Mouse (Mus musculus) liver, embryonic 13.5 days (tissue): ENCODE measurements around the gene Sdad1. TPM values are rescaled to one million over a fixed set of nuclear protein-coding genes. Genes with fewer than 3 reads are reported as not detected.
"Not testable (repeated sequence)": the region's sequence is repeated elsewhere in the genome, so short reads cannot be mapped to it uniquely, and the experiment has no call there.

Source experiments
- ATAC-seq: fragments of 200-750 bp; cut with Nextera tagmentation; 2 replicates; pipeline ENCODE4 v1.8.0; 2017; ENCODE audit warnings: low read depth, mild to moderate bottlenecking, moderate number of reproducible peaks, moderate library complexity
- DNase-seq: peaks from one replicate; pipeline ENCODE4 v3.0.0; 2022
- H3K27ac ChIP-seq: fragments of 300-500 bp; sonication (generic); 2 replicates; pipeline ENCODE4 v1.5.1; 2015; ENCODE audit warnings: moderate library complexity, mild to moderate bottlenecking, inconsistent platforms
- H3K27me3 ChIP-seq: fragments of 300-500 bp; sonication (generic); 2 replicates; pipeline ENCODE4 v1.6.1; 2015; ENCODE audit warnings: mild to moderate bottlenecking, inconsistent platforms
- H3K36me3 ChIP-seq: fragments of 300-500 bp; sonication (generic); 2 replicates; pipeline ENCODE4 v1.6.1; 2015; ENCODE audit warnings: mild to moderate bottlenecking, inconsistent platforms
- H3K4me1 ChIP-seq: fragments of 300-500 bp; sonication (generic); replicated peaks from 2 replicates; pipeline ENCODE4 v1.6.1; 2015; ENCODE audit warnings: inconsistent platforms
- H3K4me2 ChIP-seq: fragments of 300-500 bp; sonication (generic); 2 replicates; pipeline ENCODE4 v1.6.1; 2015; ENCODE audit warnings: inconsistent platforms, mild to moderate bottlenecking, moderate library complexity
- H3K4me3 ChIP-seq: fragments of 300-500 bp; sonication (generic); replicated peaks from 2 replicates; pipeline ENCODE4 v1.5.1; 2015; ENCODE audit warnings: mild to moderate bottlenecking, inconsistent platforms
- H3K9ac ChIP-seq: fragments of 300-500 bp; sonication (generic); 2 replicates; pipeline ENCODE4 v1.6.1; 2015; ENCODE audit warnings: mild to moderate bottlenecking, inconsistent platforms
- H3K9me3 ChIP-seq: fragments of 300-500 bp; sonication (generic); replicated peaks from 2 replicates; pipeline ENCODE4 v1.6.1; 2016; ENCODE audit warnings: inconsistent platforms
- WGBS: fragments of 180-500 bp; shearing (Covaris S2); methylation state at CpG from one replicate; pipeline ENCODE4 v1.1.7; 2015; ENCODE audit not compliant: insufficient replicate concordance; 5-methylcytosine and 5-hydroxymethylcytosine counted together
- polyA plus RNA-seq: library from polyadenylated mRNA; unstranded; fragments of >200 nt; fragmentation: Nextera tagmentation; extraction: Ambion mirVana; gene quantifications from 2 replicates; pipeline ENCODE4 v1.2.1, GENCODE M21; 2015

The Sdad1 gene
- polyA plus RNA-seq = 26.8 and 32.6 TPM in 2 replicates

DNA sequence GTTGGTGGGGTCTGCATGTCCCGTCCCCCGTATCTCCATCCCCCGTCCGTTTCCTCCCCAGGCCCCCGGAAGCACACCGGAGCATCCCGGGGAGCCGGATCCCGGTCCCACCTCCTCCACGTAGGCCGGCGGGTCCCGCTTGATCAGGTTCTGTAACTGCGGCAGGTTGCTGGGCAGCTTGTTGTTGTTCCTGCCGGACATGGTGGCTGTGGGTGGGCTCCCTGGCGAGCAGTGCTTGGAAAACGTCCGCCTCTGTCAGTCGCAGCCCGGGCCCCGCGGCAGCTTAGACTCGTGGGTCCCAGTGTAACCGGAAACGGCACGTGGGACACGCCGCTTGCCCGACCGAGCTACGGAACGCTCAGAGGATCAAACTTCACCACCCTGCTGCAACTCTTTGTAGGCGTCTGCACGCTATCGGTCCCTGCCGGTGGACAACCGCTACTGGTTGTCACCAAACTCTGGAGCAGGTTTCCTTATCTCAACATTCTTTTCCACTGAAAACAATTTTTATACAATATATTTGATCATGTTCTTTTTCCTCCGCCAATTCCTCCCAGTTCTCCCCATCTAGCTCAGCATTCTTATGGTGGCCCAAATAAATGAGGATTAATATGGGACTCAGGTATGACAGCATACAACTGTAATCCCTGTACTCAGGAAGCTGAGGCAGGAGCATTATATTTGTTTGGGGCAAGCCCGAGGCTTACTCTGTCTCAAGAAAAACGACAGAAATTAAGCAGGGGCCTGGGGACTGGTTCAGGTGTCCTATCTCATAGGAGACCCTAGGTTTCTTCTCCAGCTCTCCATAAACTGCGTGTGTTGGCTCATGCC, at the start of gene Sdad1:
Sdad1 (minus strand) TSS at position 799 of the 831 bp plus-strand sequence.
- DNase-seq = peak; percentile 81
- Histone ChIP-seq H3K36me3 (peaks cover 22% of the 10 kb centered on the region), H3K27me3 (no peaks in the 10 kb centered on the region), H3K9ac (peak within 1 kb of the TSS; percentile 76), H3K9me3 (no peaks in the 10 kb centered on the region), H3K4me3 (peak within 1 kb of the TSS; percentile 73), H3K27ac (peak within 1 kb of the TSS; percentile 59), H3K4me1 (peaks cover 40% of the 10 kb centered on the region), H3K4me2 (peak within 1 kb of the TSS; percentile 77)
- WGBS = 2% methylated on average over 41 of the region's 41 CpGs
- ATAC-seq = peak; percentile 87

DNA sequence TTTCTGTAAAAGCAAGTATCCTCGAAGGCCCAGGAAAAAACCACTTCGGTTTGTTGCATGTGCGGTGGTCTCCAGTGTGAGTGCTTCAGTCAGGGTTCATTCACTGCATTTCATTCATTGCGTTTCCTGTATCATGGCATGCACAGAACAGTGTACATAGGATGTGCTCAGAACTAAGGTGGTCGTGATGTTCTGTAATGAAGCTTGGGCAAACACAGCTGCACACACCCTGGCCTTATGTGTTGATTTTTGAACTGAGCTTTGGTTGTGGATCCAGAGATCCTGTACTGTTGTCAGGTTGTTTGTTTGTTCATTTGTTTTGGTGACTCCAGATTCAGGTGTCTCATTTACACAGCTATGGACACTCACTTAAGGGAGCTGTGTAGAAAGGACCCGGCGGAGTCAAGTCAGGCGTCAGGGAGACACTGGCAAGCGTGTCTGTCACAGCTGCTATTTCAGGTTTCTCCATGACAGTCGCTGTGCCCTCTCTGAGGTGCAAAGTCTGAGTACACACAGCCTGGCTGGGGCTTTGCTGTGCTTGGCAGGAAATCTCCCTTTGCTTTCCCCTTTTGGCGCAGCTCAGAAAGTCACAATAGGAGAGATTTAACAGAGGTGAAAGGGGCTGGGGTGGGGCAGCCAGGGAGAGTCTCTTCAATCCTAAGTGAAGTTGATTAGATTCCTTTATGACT, 48.6 kb upstream of the Sdad1 start:
- H3K4me3 ChIP-seq = no peak overlapping the region
- WGBS = 64% methylated on average over 11 of the region's 11 CpGs
- DNase-seq (no peak), ATAC-seq (peak; percentile 69)
- no peaks in the 10 kb centered on the region for H3K9me3 ChIP-seq
- H3K9ac ChIP-seq = no peak overlapping the region
- no peaks in the 10 kb centered on the region for H3K36me3 ChIP-seq
- H3K27me3 ChIP-seq = no peaks in the 10 kb centered on the region
- no peaks in the 10 kb centered on the region for H3K4me1 ChIP-seq
- H3K4me2 ChIP-seq = no peak overlapping the region
- H3K27ac ChIP-seq = peak overlapping the region; percentile 3; the same call in 1 of the 2 replicates

DNA sequence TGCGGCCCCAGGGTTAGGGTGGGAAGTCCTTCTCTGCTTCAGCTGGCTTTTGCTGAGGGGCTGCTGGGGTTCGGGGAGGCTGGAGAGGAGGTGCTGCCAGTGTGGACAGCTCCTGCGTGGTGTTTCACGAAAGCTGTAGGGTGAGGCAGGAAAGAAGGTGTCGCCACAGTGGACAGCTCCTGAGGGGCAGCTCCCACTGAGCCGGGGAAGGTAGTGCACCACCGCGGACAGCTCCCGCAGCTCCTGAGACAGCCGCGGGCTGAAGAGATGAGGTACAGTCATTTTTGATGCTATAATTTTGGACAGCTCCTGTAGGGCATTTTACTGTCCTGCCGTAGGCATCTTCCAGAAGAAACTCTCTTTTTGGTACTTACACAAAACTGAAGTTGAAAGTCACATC, 47.8 kb upstream of the Sdad1 start:
- no peak for DNase-seq
- H3K4me2 ChIP-seq = no peak overlapping the region
- no peaks in the 10 kb centered on the region for H3K36me3 ChIP-seq
- no peak overlapping the region for H3K9ac ChIP-seq
- H3K4me3 ChIP-seq = no peak overlapping the region
- H3K9me3 ChIP-seq = no peaks in the 10 kb centered on the region
- ATAC-seq = 0 out of 2 replicates have a peak, but pooled peaks have one; percentile 13
- H3K27ac ChIP-seq = no peak overlapping the region
- H3K27me3 ChIP-seq = no peaks in the 10 kb centered on the region
- H3K4me1 ChIP-seq = peaks cover 1% of the 10 kb centered on the region; the same call in 1 of the 2 replicates
- 20% methylated on average over 11 of the region's 12 CpGs for WGBS

DNA sequence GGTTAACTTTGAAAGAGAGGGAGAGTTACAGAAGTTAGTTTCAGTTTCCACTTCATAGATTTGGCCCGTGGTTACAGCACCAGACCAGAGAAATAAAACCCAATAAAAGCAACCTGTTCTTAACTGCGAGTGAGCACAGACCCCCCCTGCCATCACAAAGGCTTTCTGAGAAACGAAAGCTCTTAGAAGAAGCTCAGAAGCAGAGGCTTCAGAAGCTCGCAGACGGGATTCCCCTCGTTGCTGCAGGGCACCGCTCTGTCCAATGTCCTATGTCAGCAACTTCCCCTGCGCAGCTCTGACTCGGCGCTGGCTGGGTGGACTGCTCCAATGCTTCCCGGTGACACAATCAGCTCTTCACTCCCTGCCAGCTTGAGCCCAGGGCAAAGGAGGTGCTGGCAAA, 43.2 kb upstream of the Sdad1 start:
- Histone ChIP-seq H3K4me3 (peak overlapping the region; percentile 44), H3K27me3 (no peaks in the 10 kb centered on the region), H3K27ac (no peak overlapping the region), H3K36me3 (no peaks in the 10 kb centered on the region), H3K9me3 (no peaks in the 10 kb centered on the region), H3K9ac (peak overlapping the region; percentile 37; the same call in 1 of the 2 replicates), H3K4me1 (peaks cover 17% of the 10 kb centered on the region), H3K4me2 (peak overlapping the region; percentile 50)
- ATAC-seq = peak; percentile 57; the same call in 1 of the 2 replicates
- DNase-seq = no peak
- WGBS = 24% methylated on average over 11 of the region's 11 CpGs

DNA sequence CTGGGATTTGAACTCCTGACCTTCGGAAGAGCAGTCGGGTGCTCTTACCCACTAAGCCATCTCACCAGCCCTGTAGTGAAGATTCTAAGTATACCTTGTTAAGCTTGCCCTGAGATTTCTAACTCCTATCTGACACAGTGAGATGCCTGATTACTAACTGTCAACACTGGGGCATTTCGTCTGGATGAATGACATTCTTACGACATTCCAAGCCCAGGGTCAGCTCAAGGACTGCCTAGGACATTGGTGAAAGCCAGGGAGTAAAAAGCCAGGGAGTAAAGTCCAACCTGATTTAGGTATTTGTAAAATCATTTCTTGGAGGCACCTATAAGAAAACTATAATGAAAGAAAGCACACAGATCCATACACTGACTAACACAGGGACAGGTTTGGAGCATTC, 42.4 kb upstream of the Sdad1 start:
- not testable (repeated sequence) for H3K27me3 ChIP-seq

DNA sequence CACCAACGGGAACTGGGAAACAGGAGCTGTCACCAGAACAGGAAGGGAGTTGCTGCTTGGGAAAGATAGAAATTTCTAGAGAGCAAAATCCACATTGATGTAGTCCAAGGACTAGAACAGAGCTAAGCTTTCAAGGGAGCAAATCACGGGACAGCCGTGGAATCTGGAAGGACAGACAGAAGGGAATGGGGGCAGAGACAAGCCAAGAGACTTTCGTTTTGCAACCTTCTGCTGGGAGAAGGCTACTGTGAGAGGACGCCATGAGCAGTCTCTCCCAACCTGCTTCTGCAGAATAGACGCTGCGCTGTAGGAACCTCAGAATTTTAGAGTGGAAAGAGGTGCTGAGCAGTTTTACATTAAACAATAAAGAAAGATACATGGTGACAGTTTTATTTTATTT, 39.5 kb upstream of the Sdad1 start:
- H3K9me3 ChIP-seq = no peaks in the 10 kb centered on the region
- DNase-seq (no peak), ATAC-seq (no peak)
- peaks cover 26% of the 10 kb centered on the region for H3K4me1 ChIP-seq
- H3K27me3 ChIP-seq = peaks cover 3% of the 10 kb centered on the region; the same call in 1 of the 2 replicates
- H3K27ac ChIP-seq = no peak overlapping the region
- no peak overlapping the region for H3K4me2 ChIP-seq
- no peaks in the 10 kb centered on the region for H3K36me3 ChIP-seq
- H3K9ac ChIP-seq = no peak overlapping the region
- WGBS = 66% methylated on average over 7 of the region's 7 CpGs
- H3K4me3 ChIP-seq = no peak overlapping the region

More for the DNA sequence above, 42.4 kb upstream of the Sdad1 start:
- H3K9ac ChIP-seq, ATAC-seq, DNase-seq, H3K9me3 ChIP-seq, H3K36me3 ChIP-seq: not testable (repeated sequence)
- Histone ChIP-seq H3K4me2 (peak overlapping the region; percentile 50), H3K4me3 (peak overlapping the region; percentile 44; the same call in 1 of the 2 replicates), H3K4me1 (peaks cover 25% of the 10 kb centered on the region), H3K27ac (0 out of 2 replicates have a peak overlapping the region, but pooled peaks have one; percentile 51)
- 66% methylated on average over 4 of the region's 4 CpGs for WGBS

DNA sequence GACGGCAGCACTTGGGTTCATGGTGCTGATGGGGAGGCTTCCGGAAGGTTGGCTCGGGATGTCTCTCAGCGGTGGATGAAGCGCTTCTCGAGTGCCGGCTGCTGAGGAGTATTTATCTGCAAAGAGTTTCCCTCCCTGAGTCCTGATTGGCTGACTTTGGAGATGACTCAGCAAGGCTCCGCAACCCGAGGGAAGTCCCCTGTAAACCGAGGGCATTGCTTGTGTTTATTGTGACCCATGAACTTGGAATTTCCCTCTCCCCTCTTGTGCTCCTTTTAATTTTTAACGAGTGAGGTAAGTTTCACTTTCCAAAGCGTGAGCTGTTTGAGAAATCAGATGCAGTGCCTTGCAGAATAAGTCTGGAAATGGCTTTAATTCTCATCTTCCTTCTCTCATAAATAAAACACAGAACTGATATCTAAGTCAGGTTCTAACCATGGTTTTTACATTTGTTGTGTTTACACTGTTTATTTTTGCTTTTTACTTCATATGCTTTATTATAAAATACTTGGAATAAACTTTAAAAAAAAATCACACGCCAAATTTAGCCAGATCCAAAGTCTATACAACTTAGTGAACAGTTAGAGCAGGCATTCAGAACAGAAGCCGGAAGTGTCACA, 38.6 kb upstream of the Sdad1 start, which contains the start of gene Cxcl10:
Cxcl10 (minus strand) TSS at position 96 of the 620 bp plus-strand sequence.
- H3K27ac ChIP-seq = no peak within 1 kb of the TSS
- peak within 1 kb of the TSS; percentile 28 for H3K4me3 ChIP-seq
- H3K4me2 ChIP-seq = peak within 1 kb of the TSS; percentile 57
- H3K9me3 ChIP-seq = no peaks in the 10 kb centered on the region
- H3K36me3 ChIP-seq = no peaks in the 10 kb centered on the region
- peaks cover 26% of the 10 kb centered on the region for H3K4me1 ChIP-seq
- peaks cover 3% of the 10 kb centered on the region; the same call in 1 of the 2 replicates for H3K27me3 ChIP-seq
- 15% methylated on average over 14 of the region's 14 CpGs for WGBS
- ATAC-seq (peak; percentile 84), DNase-seq (peak; percentile 67)
- no peak within 1 kb of the TSS for H3K9ac ChIP-seq

DNA sequence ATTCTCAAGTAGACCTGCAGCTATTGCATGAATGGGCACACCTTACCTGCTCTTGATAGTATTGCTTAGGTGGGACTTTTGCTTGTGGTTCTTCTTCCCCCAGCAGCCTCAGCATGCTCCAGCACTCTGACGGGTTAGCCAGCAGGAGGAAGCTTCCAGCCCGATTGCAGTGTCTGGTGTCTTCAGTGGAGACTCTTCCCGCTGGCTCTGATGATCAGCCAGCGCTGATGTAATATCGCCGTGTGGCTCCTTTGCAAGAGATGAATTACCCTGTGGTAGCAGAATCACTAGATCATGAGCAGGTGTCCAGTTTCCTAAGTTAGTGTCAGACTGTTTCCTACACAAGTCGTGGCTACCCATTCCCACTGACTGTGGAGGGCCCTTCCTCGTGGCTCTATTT, 34.7 kb upstream of the Sdad1 start:
- WGBS = 66% methylated on average over 8 of the region's 8 CpGs
- H3K27me3 ChIP-seq = peaks cover 3% of the 10 kb centered on the region; the same call in 1 of the 2 replicates

DNA sequence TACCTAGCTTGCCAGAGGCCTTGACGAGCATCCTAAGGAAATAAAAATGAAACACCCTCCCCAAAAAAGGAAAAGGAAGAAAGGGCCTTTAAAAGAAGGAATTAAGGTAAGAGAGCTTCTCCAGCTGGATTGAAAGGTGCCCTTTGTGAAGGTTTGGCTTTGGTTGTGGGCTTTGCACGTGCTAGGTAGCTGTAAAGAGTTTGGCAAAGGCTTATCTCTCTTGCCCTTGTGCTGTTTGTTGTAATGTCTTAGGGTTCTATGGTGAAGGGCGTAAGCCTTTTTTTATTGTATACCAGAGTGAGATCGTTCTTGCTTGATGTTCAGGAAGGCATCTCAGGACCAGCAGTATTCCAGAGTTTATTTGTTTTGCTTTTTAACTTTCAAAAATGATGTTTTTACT, 30.3 kb upstream of the Sdad1 start:
- no peak for ATAC-seq
- H3K9me3 ChIP-seq = no peaks in the 10 kb centered on the region
- H3K27ac ChIP-seq = no peak overlapping the region
- H3K4me2 ChIP-seq = no peak overlapping the region
- 62% methylated on average over 4 of the region's 4 CpGs for WGBS
- no peak overlapping the region for H3K9ac ChIP-seq
- H3K4me3 ChIP-seq = no peak overlapping the region
- no peaks in the 10 kb centered on the region for H3K27me3 ChIP-seq
- H3K4me1 ChIP-seq = no peaks in the 10 kb centered on the region
- H3K36me3 ChIP-seq = no peaks in the 10 kb centered on the region
- DNase-seq = no peak

More for the DNA sequence above, 34.7 kb upstream of the Sdad1 start:
- Histone ChIP-seq H3K9me3 (no peaks in the 10 kb centered on the region), H3K36me3 (no peaks in the 10 kb centered on the region), H3K4me3 (no peak overlapping the region), H3K9ac (no peak overlapping the region), H3K4me1 (peaks cover 22% of the 10 kb centered on the region), H3K27ac (no peak overlapping the region), H3K4me2 (no peak overlapping the region)
- no peak for DNase-seq
- no peak for ATAC-seq

DNA sequence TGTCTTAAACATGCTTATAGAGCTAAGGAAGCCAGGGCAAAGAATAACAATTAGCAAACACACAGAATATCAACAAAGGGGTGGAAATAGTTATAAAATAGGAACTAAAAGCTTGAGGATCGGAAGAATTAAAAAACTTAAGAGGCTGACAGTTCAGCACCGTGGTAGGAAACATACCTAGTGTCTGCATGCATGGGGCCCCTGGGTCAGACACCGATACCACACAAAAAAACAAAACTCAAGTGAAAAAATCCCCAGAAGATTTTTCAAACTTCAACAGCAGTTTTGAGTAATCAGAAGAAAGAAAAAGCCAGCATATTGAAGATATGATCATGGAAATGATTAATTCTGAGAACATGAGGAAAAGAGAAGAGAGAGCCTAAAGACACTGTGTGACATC, 26.5 kb upstream of the Sdad1 start:
- WGBS = 55% methylated on average over 3 of the region's 3 CpGs
- ATAC-seq (no peak), DNase-seq (no peak)
- H3K9me3 ChIP-seq = no peaks in the 10 kb centered on the region
- no peak overlapping the region for H3K4me3 ChIP-seq
- H3K4me2 ChIP-seq = no peak overlapping the region
- no peaks in the 10 kb centered on the region for H3K27me3 ChIP-seq
- no peaks in the 10 kb centered on the region for H3K36me3 ChIP-seq
- H3K9ac ChIP-seq = no peak overlapping the region
- H3K4me1 ChIP-seq = 0 out of 2 replicates have a peak, but pooled peaks cover 3% of the 10 kb centered on the region
- no peak overlapping the region for H3K27ac ChIP-seq

DNA sequence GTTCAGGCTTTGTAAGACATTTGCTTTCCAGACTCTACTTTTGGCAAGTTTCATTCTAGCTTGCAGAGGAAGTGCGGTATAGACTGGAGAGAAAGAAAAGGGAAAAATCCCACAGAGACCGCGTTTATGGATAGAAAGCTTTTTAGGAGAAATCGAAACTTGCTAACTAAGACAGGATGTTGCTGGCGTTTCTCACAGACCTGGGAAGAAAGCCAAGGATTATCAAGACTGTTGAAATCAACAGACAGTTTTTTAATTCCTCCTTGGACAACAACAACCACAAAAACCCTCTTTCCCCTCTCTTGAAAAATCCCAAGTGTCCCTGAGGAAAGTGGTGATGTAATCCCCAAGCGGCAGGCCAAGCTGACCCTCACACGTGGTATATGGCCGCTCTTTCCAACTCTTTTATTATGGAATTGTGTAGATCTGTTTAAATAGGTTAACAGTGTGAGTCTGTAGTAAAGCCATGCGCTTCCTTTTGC, 22.1 kb upstream of the Sdad1 start:
- H3K4me2 ChIP-seq = no peak overlapping the region
- H3K27me3 ChIP-seq = no peaks in the 10 kb centered on the region
- H3K36me3 ChIP-seq = no peaks in the 10 kb centered on the region
- H3K9ac ChIP-seq = no peak overlapping the region
- 0 out of 2 replicates have a peak, but pooled peaks cover 5% of the 10 kb centered on the region for H3K4me1 ChIP-seq
- WGBS = 67% methylated on average over 9 of the region's 9 CpGs
- no peaks in the 10 kb centered on the region for H3K9me3 ChIP-seq
- H3K27ac ChIP-seq = peak overlapping the region; percentile 63
- no peak overlapping the region for H3K4me3 ChIP-seq
- no peak for ATAC-seq
- no peak for DNase-seq
